Mouse (Mus musculus) WW6 (cell line): ENCODE measurements around the gene Lmo2.

Experiments
- DNase-seq: peaks from one replicate; pipeline ENCODE4 v3.0.0-alpha.2; 2013; ENCODE audit warnings: low read depth, low spot score

Lmo2 gene

DNA sequence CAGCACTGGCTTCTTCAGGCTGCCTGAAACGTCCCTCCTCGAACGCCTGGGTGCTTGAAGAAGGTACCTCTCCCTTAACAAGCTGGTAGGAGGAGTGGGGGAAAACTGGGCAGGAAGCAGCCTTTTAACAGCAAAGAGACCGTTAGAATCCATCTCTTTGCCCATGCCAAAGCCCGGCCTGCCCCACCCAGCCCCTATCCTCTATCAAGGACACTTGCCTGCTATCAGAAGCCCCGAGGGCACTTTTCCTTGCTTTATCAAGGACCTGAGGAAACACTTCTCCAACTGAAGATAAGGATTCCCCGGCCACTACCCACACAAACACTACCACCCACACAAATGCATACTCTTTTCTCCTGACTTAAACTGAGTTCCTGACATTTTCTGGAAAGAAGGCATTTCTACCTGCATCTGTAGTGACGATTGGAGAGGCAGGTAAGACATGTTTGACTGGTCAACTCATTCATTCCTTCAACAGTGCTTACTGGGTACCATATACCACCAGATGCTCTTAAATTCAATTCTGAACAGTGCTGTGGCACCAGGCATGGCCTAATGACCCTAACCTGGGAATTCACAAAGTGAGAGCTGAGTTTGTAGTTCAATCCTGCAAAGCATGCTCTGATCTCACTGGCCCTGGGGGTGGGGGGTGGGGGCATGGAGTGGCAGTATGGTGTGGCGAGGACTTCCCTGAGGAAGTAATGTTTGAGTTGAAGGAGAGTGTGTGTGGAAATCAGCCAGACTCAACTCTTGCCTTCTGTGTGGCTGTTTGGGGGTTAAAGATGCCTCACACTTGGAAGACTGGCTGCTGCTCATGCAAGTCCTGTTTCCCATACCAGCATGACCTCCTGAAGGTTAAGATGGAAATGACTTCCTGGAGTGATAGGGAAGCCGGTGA lies at the start of gene Lmo2:
Gene Lmo2, plus strand, starts transcription at position 338 of the 898 bp plus-strand sequence.
- DNase-seq = no peak

GRCm38 (mm10) chr2:103910601-103911000 lies 47.2 kb upstream of the Lmo2 start:
- no peak for DNase-seq

DNA sequence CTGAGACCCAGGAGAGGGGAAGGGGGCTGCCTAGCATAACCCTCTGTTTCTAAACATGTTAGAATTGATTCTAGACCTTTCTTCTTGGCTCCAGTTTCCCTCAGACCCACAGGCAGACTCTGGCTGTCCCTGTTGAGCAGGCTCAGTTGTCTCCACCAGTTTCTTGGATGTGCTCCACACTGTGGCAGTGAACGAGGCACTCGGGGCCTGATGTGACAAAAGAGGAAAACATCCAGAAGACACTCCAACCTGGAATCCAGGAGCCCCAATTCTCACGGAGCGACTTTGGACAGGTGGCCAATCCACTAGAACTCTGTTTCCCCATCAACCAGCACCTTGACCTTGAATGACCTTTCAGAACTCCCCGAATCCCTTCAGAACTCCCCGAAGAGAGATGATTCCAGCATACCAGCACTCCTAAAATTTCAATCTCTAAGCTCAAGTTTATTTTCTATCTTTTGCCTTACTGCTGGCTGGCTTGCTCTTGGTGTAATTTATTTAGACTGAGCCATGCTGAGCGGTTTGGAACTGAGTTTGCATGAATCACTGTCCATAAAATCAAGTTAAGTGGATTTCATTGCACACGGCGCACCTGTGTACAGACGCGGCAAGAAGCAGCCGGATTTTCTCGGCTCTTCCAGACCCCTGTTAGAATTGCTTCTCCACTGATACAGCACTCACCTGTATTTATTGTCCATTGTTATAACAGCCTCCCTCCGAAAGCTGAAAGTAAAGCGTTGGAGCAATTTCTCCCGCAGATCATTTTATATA lies 45.1 kb upstream of the Lmo2 start:
- no peak for DNase-seq

- no peak for DNase-seq
Measured at GRCm38 (mm10) chr2:103913252-103913650, 44.5 kb upstream of the Lmo2 start.

DNA sequence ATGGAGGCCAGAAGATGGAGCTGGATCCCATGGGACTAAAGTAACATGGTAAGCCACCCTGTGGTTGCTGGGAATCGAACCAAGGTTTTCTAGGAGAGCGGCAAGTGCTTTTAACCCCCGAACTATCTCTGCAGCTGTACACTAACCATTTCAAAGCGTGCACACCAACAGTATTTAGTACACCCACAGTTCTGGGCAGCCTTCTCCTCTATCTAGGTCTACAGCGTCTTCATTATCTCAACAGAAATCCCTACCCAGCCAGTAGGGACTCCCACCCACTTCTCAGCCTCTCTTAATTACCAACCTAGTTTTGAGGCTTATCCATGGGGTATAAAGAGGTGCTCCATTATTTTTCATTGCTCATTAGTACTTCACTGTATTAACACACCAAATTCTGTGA lies 41.7 kb upstream of the Lmo2 start:
- no peak for DNase-seq

- no peak for DNase-seq
Measured at GRCm38 (mm10) chr2:103917375-103917774, 40.4 kb upstream of the Lmo2 start.

- no peak for DNase-seq
Measured at GRCm38 (mm10) chr2:103918375-103918774, 39.4 kb upstream of the Lmo2 start.

DNA sequence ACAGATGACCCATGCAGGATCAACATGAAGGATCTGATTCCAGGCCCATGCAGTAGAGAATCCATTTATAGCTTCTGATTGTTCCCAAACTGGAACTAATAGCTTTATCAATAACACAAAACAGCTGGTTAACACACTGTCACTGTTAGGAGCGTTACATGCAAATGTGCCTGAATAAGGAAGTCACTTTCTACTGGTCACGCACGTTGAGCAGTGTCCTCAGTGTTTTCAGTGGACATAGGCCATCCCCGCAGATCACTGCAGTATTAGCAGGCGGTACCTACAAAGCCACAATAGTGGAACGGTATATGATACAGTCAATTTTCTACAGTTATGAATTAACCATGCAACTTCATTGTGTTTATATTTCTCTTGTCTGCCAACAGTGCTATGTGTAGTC lies 38.3 kb upstream of the Lmo2 start:
- no peak for DNase-seq

- no peak for DNase-seq
Measured at GRCm38 (mm10) chr2:103926586-103927113, 31.1 kb upstream of the Lmo2 start.

DNA sequence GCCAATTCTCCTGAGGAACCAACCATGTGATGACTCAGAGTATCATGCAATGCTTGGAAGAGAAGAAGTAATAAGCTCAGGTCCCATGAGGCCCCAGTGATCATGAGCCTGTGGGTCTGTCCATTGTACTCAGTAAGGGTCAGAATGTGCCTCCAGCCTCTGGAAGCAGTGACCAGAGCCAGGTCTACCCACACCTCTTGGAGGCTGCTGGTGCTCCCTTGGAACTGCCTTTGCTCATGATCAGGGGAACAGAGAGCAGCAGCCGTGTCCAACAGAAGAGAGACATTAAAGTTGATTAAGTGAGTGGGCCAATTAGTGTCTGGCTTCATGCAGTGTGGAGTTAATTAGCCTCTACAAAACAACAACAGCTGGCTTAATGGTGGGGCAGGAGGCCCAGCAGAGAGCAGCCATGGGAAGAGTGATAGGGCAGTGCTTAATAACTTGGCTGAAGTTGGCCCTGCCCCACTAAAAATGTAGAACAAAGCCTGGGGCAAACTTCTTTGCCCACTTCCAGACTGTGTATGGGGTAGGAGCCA lies 30.1 kb upstream of the Lmo2 start:
- DNase-seq = no peak

GRCm38 (mm10) chr2:103930306-103931019 lies 27.3 kb upstream of the Lmo2 start:
- no peak for DNase-seq

DNA sequence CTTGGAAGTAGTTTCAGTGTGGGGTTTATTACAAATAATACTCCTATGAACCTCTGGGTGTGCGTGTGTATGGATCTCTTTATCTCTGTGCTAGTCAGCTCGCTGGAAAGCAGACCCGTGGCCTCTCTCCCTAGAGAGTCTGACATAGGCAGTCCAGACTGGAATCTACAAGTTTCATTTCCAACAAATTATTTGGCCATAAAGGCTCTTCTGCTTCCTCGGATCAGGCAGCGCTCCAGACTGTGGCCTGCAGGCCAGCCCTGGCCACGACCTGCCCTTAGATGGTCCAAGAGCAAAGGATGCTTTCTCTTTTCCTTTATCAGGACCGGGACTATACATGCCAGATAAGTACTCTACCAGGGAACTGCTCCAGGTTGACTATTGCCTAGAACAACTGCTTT lies 26.3 kb upstream of the Lmo2 start:
- no peak for DNase-seq

- no peak for DNase-seq
Measured at GRCm38 (mm10) chr2:103932025-103932424, 25.8 kb upstream of the Lmo2 start.

- no peak for DNase-seq
Measured at GRCm38 (mm10) chr2:103932480-103932879, 25.3 kb upstream of the Lmo2 start.

- no peak for DNase-seq
Measured at GRCm38 (mm10) chr2:103934270-103934669, 23.5 kb upstream of the Lmo2 start.

- no peak for DNase-seq
Measured at GRCm38 (mm10) chr2:103934670-103935069, 23.1 kb upstream of the Lmo2 start.

GRCm38 (mm10) chr2:103935691-103936435 lies 21.9 kb upstream of the Lmo2 start:
- no peak for DNase-seq

DNA sequence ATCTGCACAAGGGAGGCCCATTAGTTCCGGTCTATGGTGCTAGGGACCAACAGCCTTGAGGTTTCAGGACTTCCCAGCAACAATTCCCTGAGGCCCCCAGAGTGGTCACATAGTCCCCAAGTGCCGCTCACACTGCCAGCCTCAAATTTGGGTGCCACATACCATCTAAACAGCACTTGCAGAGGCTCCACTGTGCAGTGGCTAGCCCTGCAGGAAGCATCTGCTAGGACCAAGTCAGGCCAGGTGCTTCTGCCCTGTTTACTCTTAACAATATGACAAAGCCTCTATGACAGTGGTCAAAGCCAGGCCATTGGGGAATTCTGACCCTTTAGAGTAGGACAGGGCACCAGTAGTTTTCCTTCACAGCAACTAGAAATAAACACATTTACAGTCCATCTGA lies 21.1 kb upstream of the Lmo2 start:
- no peak for DNase-seq

DNA sequence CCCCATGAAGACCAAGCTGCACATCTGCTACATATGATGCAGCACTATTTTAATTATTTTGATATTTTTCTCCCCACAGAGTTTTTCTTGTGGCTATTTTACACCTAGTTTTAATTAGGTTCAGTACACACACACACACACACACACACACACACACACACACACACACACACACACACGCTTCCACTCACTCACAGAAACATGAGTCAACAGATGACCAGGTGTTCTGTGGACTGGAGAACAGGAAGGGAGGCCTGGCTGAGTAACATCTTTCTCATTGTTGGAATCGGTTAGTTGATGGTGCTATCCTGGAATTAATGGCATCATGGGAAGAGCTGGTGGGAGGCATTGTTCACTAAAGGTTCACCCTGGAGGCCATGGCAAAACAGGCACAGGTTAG lies 20.1 kb upstream of the Lmo2 start:
- no peak for DNase-seq

DNA sequence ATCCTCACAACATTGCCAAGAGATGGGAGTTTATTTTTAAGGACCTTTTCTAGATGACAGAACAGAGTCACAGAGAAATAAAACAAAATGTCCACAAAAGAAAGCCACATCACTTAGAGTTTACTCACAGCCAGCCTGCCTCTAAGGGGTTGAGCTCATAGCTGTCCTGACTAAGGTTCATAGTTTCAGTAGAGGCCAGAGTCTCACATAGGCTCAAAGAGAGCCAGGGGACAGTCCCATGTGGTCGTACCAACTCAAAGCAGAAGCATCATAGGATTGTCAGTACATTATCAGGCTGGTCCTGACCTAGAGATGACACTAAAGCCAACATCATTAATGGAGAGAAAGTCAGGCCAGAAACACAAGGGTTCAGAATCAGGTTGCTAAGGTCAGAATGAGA lies 19.2 kb upstream of the Lmo2 start:
- no peak for DNase-seq

DNA sequence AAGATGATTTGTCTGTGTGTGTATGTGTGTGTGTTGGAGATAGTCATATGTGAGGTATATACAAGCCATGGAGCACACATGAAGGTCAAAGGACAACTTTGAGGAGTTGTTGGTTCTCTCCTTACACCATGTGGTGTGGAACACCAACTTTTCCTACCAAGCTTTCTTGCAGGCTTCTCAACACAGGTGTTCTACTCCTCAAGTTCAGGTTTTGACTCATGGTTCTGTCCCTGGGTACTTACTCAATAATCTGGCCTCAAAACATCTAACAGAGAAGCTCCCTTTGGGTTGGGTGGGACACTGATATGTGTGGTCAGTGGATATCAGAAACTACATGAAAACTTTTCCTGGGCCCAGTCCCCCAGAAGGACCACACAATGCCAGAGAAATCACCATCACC lies 18.8 kb upstream of the Lmo2 start:
- no peak for DNase-seq
